Mouse (Mus musculus) olfactory bulb, adult 2 months (tissue): Measurements from ENCODE around the gene Cbarp. TPM values are rescaled to one million over a fixed set of nuclear protein-coding genes. Genes with fewer than 3 reads are reported as not detected.

Experiments
- H3K27ac ChIP-seq: fragments of 200-500 bp; 2 replicates; pipeline ENCODE4 v1.5.1; 2012; ENCODE audit warnings: low read depth, low read length; ENCODE audit not compliant: insufficient read depth
- H3K4me1 ChIP-seq: fragments of 200-500 bp; 2 replicates; pipeline ENCODE4 v1.6.1; 2012; ENCODE audit warnings: low read length; ENCODE audit not compliant: control insufficient read depth, insufficient read depth
- H3K4me3 ChIP-seq: fragments of 200-500 bp; 2 replicates; pipeline ENCODE4 v1.5.1; 2012; ENCODE audit warnings: mild to moderate bottlenecking, low read depth, low read length, moderate library complexity; ENCODE audit not compliant: insufficient read depth
- CTCF ChIP-seq: fragments of 200-500 bp; IDR thresholded peaks from 2 replicates; pipeline ENCODE4 v1.5.1; 2012; ENCODE audit warnings: low read depth, mild to moderate bottlenecking, low read length, moderate library complexity; ENCODE audit not compliant: insufficient read depth
- POLR2A ChIP-seq: fragments of 200-500 bp; IDR thresholded peaks from 2 replicates; pipeline ENCODE4 v1.6.1; 2012; ENCODE audit warnings: mild to moderate bottlenecking, low read depth, low read length, moderate library complexity; ENCODE audit not compliant: insufficient read depth
- WGBS: fragments of 180-500 bp; shearing (Covaris S2); methylation state at CpG from one replicate; pipeline ENCODE4 v1.1.7; 2018; 5-methylcytosine and 5-hydroxymethylcytosine counted together
- polyA plus RNA-seq: library from polyadenylated mRNA; stranded (reverse); fragments of >200 nt; gene quantifications from 2 replicates; pipeline ENCODE4 v1.2.4, GENCODE M21; 2012; ENCODE audit warnings: low replicate concordance; ENCODE audit not compliant: missing spikeins, insufficient read depth, insufficient read length

Cbarp gene
- polyA plus RNA-seq, 1 experiment = not detected

DNA sequence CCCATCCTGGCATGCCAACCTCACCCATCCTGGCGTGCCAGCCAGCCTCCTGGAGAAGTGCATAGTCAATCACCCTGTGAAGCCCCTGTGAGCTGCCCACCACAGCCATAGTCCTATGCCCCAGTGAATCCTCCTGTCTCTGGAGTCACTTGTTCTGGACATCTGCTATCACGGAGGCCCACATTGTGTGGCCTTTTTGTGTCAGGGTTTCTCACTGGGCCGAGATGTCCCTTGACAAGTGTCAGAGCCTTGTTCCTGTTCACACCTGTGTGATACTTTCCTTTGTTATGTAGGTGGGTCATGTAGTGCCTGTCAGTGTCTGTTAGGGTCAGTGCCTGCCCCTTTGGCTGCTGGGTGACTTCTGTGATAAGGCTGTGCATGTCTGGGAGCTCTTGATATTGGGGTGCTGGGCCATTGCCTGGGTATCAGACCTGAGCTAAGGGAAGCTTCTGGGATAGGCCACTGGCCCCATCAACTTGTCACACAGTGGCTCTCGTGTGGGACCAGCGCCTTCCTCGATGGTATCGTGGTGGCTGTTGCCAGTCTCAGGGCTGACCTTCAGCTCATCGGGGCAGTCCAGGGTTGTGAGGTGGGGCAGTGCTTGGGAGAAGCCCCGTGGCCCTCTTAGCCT is 16.6 kb downstream of the Cbarp start:
- H3K4me3 ChIP-seq = no peak overlapping the region
- H3K27ac ChIP-seq = no peak overlapping the region
- no peak for TF ChIP-seq CTCF
- no peak for TF ChIP-seq POLR2A
- 91% methylated on average over 9 of the region's 9 CpGs for WGBS
- peaks cover 9% of the 10 kb centered on the region for H3K4me1 ChIP-seq

DNA sequence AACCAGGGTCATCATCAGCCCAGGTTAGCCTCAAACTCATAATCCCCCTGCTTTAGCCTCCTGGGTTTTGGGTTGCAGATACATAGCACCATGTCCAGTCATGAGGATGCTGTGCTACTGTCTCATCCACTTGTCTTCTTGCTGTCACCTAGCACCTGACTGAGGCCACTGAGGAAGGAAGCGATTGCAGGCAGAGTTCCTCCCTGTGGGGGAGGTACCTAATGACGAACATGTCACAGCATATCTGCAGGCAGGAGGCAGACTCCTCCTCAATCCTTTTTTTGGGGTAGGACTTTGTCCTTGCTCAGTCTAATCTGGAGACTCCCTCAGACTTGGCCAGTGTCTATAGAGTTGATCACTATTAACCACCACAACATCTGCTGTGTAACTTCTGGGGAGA is 19.0 kb downstream of the Cbarp start:
- 67% methylated on average over 2 of the region's 2 CpGs for WGBS
- no peak overlapping the region for H3K27ac ChIP-seq
- no peak overlapping the region for H3K4me3 ChIP-seq
- peaks cover 29% of the 10 kb centered on the region for H3K4me1 ChIP-seq
- TF ChIP-seq CTCF = no peak
- no peak for TF ChIP-seq POLR2A

DNA sequence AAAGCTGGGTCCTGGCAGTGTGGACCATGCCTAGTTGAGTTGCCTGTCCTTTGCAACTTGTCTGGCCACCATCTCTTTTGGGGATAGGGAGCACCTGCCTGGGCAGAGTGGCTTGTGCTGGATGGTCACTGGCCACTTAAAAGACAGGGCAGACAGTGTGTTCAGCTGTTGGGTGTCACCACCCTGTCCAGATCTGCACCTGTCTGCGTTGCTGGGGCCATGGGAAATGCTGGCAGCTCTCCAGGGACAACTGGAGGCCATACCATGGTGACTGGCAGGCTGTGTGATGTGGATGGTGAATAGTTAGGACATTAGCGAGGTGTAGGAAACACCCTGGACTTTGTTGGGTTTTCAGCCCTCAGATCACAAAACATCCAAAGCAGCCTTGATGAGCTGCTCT is 20.5 kb downstream of the Cbarp start:
- Histone ChIP-seq H3K4me1 (peaks cover 32% of the 10 kb centered on the region), H3K4me3 (no peak overlapping the region), H3K27ac (no peak overlapping the region)
- 54% methylated on average over 2 of the region's 2 CpGs for WGBS
- TF ChIP-seq POLR2A (no peak), CTCF (no peak)

DNA sequence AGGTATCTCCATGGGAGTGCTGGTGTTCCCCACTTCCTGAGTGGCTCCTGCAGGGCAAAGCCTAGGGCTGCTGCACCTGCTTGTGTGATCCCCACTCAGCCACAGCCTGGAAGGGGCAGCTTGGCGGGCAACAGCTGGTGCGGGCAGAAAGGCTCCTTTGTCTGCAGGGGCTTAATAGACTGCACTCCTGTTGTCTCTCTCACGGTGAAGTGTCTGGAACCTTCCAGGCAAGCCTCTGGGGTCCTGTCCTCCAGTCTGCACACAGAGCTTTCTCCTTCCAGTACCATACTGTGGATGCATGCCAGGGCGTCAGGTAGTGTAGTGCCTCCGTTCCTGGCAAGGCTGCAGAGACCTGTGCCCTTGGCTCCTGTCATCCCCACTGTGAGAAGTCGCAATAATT is 22.1 kb downstream of the Cbarp start:
- TF ChIP-seq CTCF (no peak), POLR2A (no peak)
- H3K4me3 ChIP-seq = no peak overlapping the region
- 43% methylated on average over 6 of the region's 6 CpGs for WGBS
- peaks cover 33% of the 10 kb centered on the region for H3K4me1 ChIP-seq
- H3K27ac ChIP-seq = no peak overlapping the region

DNA sequence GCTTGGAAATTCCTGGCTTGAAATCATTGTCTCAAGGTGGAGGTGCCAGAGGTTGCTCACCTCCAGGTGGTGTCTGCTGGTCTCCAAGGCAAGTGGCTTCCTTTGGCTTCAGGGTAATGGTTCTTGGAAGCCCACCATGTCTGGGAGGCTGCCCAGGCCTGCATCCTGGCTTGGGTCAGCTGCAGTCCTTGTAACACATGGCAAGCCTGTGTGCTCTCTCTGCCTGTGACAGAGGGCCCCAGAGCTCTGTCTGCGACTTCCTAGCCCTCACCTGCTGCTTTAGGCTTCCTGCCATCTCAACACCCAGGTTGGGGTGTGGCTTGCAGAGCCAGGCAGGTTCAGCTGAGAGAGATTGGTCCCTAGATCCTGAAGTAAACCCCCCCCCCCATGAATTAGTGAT is 22.9 kb downstream of the Cbarp start:
- no peak overlapping the region for H3K27ac ChIP-seq
- 26% methylated on average over 1 of the region's 1 CpGs for WGBS
- peaks cover 33% of the 10 kb centered on the region for H3K4me1 ChIP-seq
- H3K4me3 ChIP-seq = peak overlapping the region; percentile 74
- TF ChIP-seq CTCF (no peak), POLR2A (no peak)

DNA sequence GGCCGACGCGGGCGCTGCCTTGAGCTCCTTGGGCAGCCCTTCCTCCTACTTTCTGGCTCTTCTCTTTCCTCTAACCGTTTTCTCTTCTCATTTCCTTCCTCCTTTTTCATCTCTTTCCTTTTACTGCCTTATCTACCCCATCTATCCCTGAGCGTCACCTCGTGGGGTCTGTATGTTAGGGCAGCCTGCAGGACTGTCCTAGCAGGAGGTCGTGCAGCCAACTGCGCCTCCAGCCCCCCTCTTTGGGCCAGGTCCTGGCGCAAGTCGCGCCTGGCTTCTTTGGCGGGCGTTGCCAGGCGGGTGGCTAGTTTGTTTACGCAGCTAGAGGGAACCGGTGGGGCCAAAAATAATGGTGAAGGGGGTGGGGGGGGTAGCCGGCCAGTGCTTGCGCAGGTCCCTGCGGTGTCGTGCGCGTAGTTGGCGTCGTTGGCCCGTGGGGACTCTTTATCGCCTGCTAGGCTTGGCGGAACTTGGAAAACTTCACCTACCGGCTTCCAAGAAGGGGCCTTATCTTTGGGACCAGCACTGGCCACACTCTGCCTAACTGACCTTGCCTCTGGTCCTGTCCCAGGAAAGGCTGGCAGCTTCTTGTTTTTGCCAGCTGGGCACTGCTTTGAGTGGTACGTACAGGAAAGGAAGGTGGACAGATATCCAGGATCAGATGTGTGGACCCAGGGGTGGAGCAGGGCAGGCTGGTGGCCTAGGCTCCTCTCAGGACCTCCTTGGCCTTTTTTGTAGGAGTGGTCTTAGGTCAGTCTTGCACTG is 23.5 kb downstream of the Cbarp start:
- 4% methylated on average over 30 of the region's 30 CpGs for WGBS
- TF ChIP-seq CTCF = no peak
- TF ChIP-seq POLR2A = no peak
- H3K4me1 ChIP-seq = peaks cover 33% of the 10 kb centered on the region
- H3K27ac ChIP-seq = no peak overlapping the region
- peak overlapping the region; percentile 74 for H3K4me3 ChIP-seq

DNA sequence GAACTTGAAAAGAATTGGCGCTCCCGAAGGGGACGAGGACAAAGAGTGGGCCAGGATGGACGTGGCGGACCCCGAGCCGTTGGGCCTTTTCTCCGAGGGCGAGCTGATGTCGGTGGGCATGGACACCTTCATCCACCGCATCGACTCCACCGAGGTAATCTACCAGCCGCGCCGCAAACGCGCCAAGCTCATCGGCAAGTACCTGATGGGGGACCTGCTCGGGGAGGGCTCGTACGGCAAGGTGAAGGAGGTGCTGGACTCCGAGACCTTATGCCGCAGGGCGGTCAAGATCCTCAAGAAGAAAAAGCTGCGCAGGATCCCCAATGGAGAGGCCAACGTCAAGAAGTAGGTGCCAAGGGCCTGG is 24.1 kb downstream of the Cbarp start:
- WGBS = under 1% methylated on average over 27 of the region's 27 CpGs

DNA sequence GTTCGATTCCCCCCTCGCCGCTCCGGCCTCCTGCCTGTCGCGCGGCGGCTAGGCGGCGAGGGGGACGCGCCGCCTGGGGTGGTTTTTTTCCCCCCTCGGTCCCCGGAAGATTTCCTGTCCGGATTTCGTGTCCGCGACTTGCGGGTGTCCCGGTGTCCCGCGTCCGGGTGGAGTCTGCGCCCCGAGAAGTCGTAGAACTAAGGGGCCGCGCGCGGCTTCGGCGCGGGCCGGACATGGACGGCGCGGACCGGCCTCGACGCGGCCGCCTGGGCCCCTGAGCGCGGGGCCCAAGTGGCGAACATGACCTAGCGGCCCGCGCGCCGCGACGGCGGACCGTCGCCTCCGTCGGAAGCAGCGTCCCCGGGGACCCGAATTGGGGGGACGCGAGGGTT is 24.7 kb downstream of the Cbarp start:
- Histone ChIP-seq H3K4me1 (peaks cover 33% of the 10 kb centered on the region), H3K4me3 (peak overlapping the region; percentile 74), H3K27ac (peak overlapping the region; percentile 3; the same call in 1 of the 2 replicates)
- under 1% methylated on average over 63 of the region's 63 CpGs for WGBS
- TF ChIP-seq POLR2A = no peak
- TF ChIP-seq CTCF = no peak

More for the DNA sequence above, 24.1 kb downstream of the Cbarp start:
- Histone ChIP-seq H3K4me1 (peaks cover 33% of the 10 kb centered on the region), H3K4me3 (peak overlapping the region; percentile 74), H3K27ac (no peak overlapping the region)
- no peak for TF ChIP-seq POLR2A
- no peak for TF ChIP-seq CTCF

DNA sequence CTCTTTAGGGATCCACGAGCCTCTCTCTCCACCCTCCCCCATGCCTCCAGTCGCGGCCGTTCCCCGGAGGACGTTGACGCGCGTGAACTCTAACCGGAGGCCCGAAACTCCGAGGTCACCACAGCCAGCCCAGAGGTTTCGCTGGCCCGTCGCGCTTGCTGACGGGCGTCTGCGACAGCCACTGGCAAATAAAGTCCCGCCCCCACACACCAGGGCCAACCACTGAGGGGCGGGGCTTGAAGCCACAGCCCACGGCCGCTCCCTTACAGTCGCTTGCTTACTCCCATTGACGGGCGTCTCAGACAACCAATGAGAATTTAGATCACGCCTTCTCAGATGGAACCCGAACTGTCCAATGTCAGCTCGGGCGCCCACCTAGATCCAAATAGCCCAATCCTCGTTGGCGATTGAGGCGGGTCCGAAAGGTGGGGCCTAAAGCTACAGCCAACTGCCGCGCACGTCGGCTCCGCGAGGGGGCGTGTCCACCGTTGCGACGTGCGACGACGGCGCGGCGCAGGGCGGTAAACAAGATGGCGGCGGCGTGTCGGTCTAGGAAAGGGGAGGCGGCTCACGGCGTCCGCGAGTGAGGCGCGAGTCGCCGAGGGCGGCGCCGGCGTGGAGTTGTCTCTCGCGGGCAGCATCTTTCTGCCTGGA is 25.2 kb downstream of the Cbarp start, which contains the start of gene Stk11:
TSS of gene Stk11 (plus strand) at position 514 of the 654 bp plus-strand sequence.
- under 1% methylated on average over 70 of the region's 70 CpGs for WGBS
- H3K4me3 ChIP-seq = peak within 1 kb of the TSS; percentile 74
- H3K4me1 ChIP-seq = peaks cover 33% of the 10 kb centered on the region
- TF ChIP-seq POLR2A (peak; percentile 61), CTCF (no peak)
- H3K27ac ChIP-seq = peak within 1 kb of the TSS; percentile 37
